Mouse (Mus musculus) ES-E14 (cell line): Measurements from ENCODE around the gene Rrh. TPM values are rescaled to one million over a fixed set of nuclear protein-coding genes. Genes with fewer than 3 reads are reported as not detected.

Experiments
- DNase-seq: peaks from one replicate; pipeline ENCODE4 v3.0.0-alpha.2; 2013; ENCODE audit warnings: low read depth, low spot score
- H3K27ac ChIP-seq: 2 replicates; pipeline ENCODE4 v1.5.1; 2012; ENCODE audit warnings: low read depth, mild to moderate bottlenecking, low read length, moderate library complexity, mixed read lengths; ENCODE audit not compliant: poor library complexity, insufficient read depth, severe bottlenecking
- H3K36me3 ChIP-seq: 2 replicates; pipeline ENCODE4 v1.6.1; 2012; ENCODE audit warnings: mild to moderate bottlenecking, low read length, moderate library complexity, mixed read lengths; ENCODE audit not compliant: control insufficient read depth, poor library complexity, insufficient read depth, severe bottlenecking
- H3K4me1 ChIP-seq, 2 experiments: fragments of 150-350 bp in 1 of 2; sonication (generic) in 1 of 2; 2 replicates each; pipeline ENCODE4 v1.6.1; 2012; ENCODE audit warnings: low read length in 2 of 2, mild to moderate bottlenecking in 1 of 2, mixed read lengths in 1 of 2; ENCODE audit not compliant: control insufficient read depth in 2 of 2, insufficient read depth in 2 of 2, poor library complexity in 1 of 2
- H3K4me3 ChIP-seq, 2 experiments: fragments of 150-350 bp in 1 of 2; sonication (generic) in 1 of 2; 2 replicates each; pipeline ENCODE4 v1.5.1; 2012; ENCODE audit warnings: low read length in 2 of 2, low read depth in 1 of 2, mild to moderate bottlenecking in 1 of 2, mixed read lengths in 1 of 2; ENCODE audit not compliant: insufficient read depth in 1 of 2, poor library complexity in 1 of 2, severe bottlenecking in 1 of 2
- H3K9ac ChIP-seq: 2 replicates; pipeline ENCODE4 v1.6.1; 2012; ENCODE audit warnings: low read depth, mild to moderate bottlenecking, low read length, mixed read lengths; ENCODE audit not compliant: poor library complexity, insufficient read depth, severe bottlenecking
- H3K9me3 ChIP-seq: fragments of 150-350 bp; sonication (generic); 2 replicates; pipeline ENCODE4 v1.6.1; 2012; ENCODE audit warnings: low read depth, mild to moderate bottlenecking, low read length; ENCODE audit not compliant: control insufficient read depth, insufficient read depth
- CHD2 ChIP-seq: IDR thresholded peaks from 2 replicates; pipeline ENCODE4 v1.6.1; 2014; ENCODE audit warnings: mild to moderate bottlenecking, low read depth, low read length, inconsistent platforms
- HCFC1 ChIP-seq: IDR thresholded peaks from 2 replicates; pipeline ENCODE4 v1.6.1; 2012; ENCODE audit warnings: low read length, inconsistent platforms, borderline replicate concordance; ENCODE audit not compliant: insufficient read depth
- MAFK ChIP-seq: IDR thresholded peaks from 2 replicates; pipeline ENCODE4 v1.6.1; 2014; ENCODE audit warnings: mild to moderate bottlenecking, low read depth, low read length, inconsistent platforms; ENCODE audit not compliant: insufficient read depth
- ZC3H11A ChIP-seq: IDR thresholded peaks from 2 replicates; pipeline ENCODE4 v1.6.1; 2012; ENCODE audit warnings: low read depth, mild to moderate bottlenecking, inconsistent platforms, low read length, borderline replicate concordance
- ZNF384 ChIP-seq: IDR thresholded peaks from 2 replicates; pipeline ENCODE4 v1.6.1; 2012; ENCODE audit warnings: low read depth, low read length, inconsistent platforms
- in situ Hi-C, 2 experiments: fragments of 600-800 bp; cut with MboI; formaldehyde crosslinking; loops; one replicate each; pipeline ENCODE4 v1.15.1; 2025; ENCODE audit warnings: low sequenced_read_pairs in 2 of 2, inconsistent platforms in 1 of 2; ENCODE audit not compliant: unreplicated experiment in 2 of 2
- total RNA-seq: library from RNA; depleted of rRNA; stranded (reverse); fragments of 300-350 nt; gene quantifications from 2 replicates; pipeline ENCODE4 v1.2.3, GENCODE M21; 2012

Gene Rrh
- total RNA-seq, 1 experiment = 0.94 TPM

- Histone ChIP-seq H3K27ac (no peak overlapping the region), H3K9ac (no peak overlapping the region), H3K4me1 (no peaks in the 10 kb centered on the region), H3K4me3 (no peak overlapping the region), H3K36me3 (no peaks in the 10 kb centered on the region), H3K9me3 (no peaks in the 10 kb centered on the region)
- TF ChIP-seq CHD2 (no peak), ZNF384 (no peak), HCFC1 (no peak), ZC3H11A (no peak), MAFK (no peak)
- DNase-seq = no peak
- in situ Hi-C loops = no loop called here
Measured at GRCm38 (mm10) chr3:129799011-129799410, 23.4 kb downstream of the Rrh start.

GRCm38 (mm10) chr3:129798551-129798950 lies 23.8 kb downstream of the Rrh start:
- no peak for DNase-seq
- no peak for TF ChIP-seq MAFK
- no peak for TF ChIP-seq HCFC1
- no peak for TF ChIP-seq ZC3H11A
- no peak for TF ChIP-seq CHD2
- no peak for TF ChIP-seq ZNF384
- no peak overlapping the region for H3K27ac ChIP-seq
- no peaks in the 10 kb centered on the region for H3K36me3 ChIP-seq
- no peak overlapping the region for H3K9ac ChIP-seq
- H3K4me3 ChIP-seq = no peak overlapping the region
- no peaks in the 10 kb centered on the region for H3K4me1 ChIP-seq
- in situ Hi-C loops = no loop called here
- H3K9me3 ChIP-seq = no peaks in the 10 kb centered on the region

GRCm38 (mm10) chr3:129797341-129797740 lies 25.0 kb downstream of the Rrh start:
- no peak overlapping the region for H3K4me3 ChIP-seq
- H3K27ac ChIP-seq = no peak overlapping the region
- TF ChIP-seq ZC3H11A (no peak), MAFK (no peak), ZNF384 (no peak), HCFC1 (no peak), CHD2 (no peak)
- in situ Hi-C loops = no loop called here
- no peaks in the 10 kb centered on the region for H3K9me3 ChIP-seq
- no peak overlapping the region for H3K9ac ChIP-seq
- no peak for DNase-seq
- no peaks in the 10 kb centered on the region for H3K4me1 ChIP-seq
- H3K36me3 ChIP-seq = no peaks in the 10 kb centered on the region

GRCm38 (mm10) chr3:129793801-129794200 lies 28.6 kb downstream of the Rrh start:
- no peak overlapping the region for H3K9ac ChIP-seq
- H3K4me3 ChIP-seq = no peak overlapping the region
- no peak overlapping the region for H3K27ac ChIP-seq
- DNase-seq = no peak
- no peaks in the 10 kb centered on the region for H3K4me1 ChIP-seq
- H3K36me3 ChIP-seq = no peaks in the 10 kb centered on the region
- H3K9me3 ChIP-seq = no peaks in the 10 kb centered on the region
- in situ Hi-C loops = no loop called here
- TF ChIP-seq MAFK (no peak), ZC3H11A (no peak)

- H3K4me1 ChIP-seq = no peaks in the 10 kb centered on the region
- no peak overlapping the region for H3K9ac ChIP-seq
- peaks cover 2% of the 10 kb centered on the region for H3K9me3 ChIP-seq
- H3K36me3 ChIP-seq = no peaks in the 10 kb centered on the region
- DNase-seq = no peak
- H3K27ac ChIP-seq = no peak overlapping the region
- in situ Hi-C loops = no loop called here
- TF ChIP-seq HCFC1 = no peak
- no peak overlapping the region for H3K4me3 ChIP-seq
Measured at GRCm38 (mm10) chr3:129782746-129783145, 39.6 kb downstream of the Rrh start.
